Mouse (Mus musculus) embryonic facial prominence, embryonic 13.5 days (tissue): ENCODE measurements around the gene Bpifb1. TPM values are rescaled to one million over a fixed set of nuclear protein-coding genes. Genes with fewer than 3 reads are reported as not detected.
"Not testable (repeated sequence)": the region's sequence is repeated elsewhere in the genome, so short reads cannot be mapped to it uniquely, and the experiment has no call there.

Experiments
- ATAC-seq: fragments of 200-750 bp; cut with Nextera tagmentation; 2 replicates; pipeline ENCODE4 v1.8.0; 2017; ENCODE audit warnings: low read depth; ENCODE audit not compliant: insufficient number of reproducible peaks, insufficient read depth, low FRiP score, low TSS enrichment
- H3K27ac ChIP-seq: fragments of 300-500 bp; sonication (generic); 2 replicates; pipeline ENCODE4 v1.5.1; 2015; ENCODE audit warnings: moderate library complexity, mild to moderate bottlenecking, inconsistent platforms
- H3K27me3 ChIP-seq: fragments of 300-500 bp; sonication (generic); 2 replicates; pipeline ENCODE4 v1.6.1; 2015; ENCODE audit warnings: mild to moderate bottlenecking, inconsistent platforms
- H3K36me3 ChIP-seq: fragments of 300-500 bp; sonication (generic); 2 replicates; pipeline ENCODE4 v1.6.1; 2015; ENCODE audit warnings: mild to moderate bottlenecking, inconsistent platforms
- H3K4me1 ChIP-seq: fragments of 300-500 bp; sonication (generic); 2 replicates; pipeline ENCODE4 v1.6.1; 2015; ENCODE audit warnings: inconsistent platforms
- H3K4me2 ChIP-seq: fragments of 300-500 bp; sonication (generic); 2 replicates; pipeline ENCODE4 v1.6.1; 2015; ENCODE audit warnings: moderate library complexity, mild to moderate bottlenecking, inconsistent platforms
- H3K4me3 ChIP-seq: fragments of 300-500 bp; sonication (generic); 2 replicates; pipeline ENCODE4 v1.5.1; 2015; ENCODE audit warnings: mild to moderate bottlenecking, inconsistent platforms
- H3K9ac ChIP-seq: fragments of 300-500 bp; sonication (generic); 2 replicates; pipeline ENCODE4 v1.6.1; 2015; ENCODE audit warnings: mild to moderate bottlenecking, inconsistent platforms
- H3K9me3 ChIP-seq: fragments of 300-500 bp; sonication (generic); 2 replicates; pipeline ENCODE4 v1.6.1; 2016; ENCODE audit warnings: inconsistent platforms
- WGBS: fragments of 180-500 bp; shearing (Covaris S2); methylation state at CpG from one replicate; pipeline ENCODE4 v1.1.7; 2015; ENCODE audit warnings: mixed read lengths; 5-methylcytosine and 5-hydroxymethylcytosine counted together
- polyA plus RNA-seq: library from polyadenylated mRNA; unstranded; fragments of >200 nt; fragmentation: Nextera tagmentation; extraction: Ambion mirVana; gene quantifications from 2 replicates; pipeline ENCODE4 v1.2.1, GENCODE M21; 2015

Gene Bpifb1
- not detected in 2 replicates for polyA plus RNA-seq

- Histone ChIP-seq H3K27ac (no peak within 1 kb of the TSS), H3K9me3 (no peaks in the 10 kb centered on the region), H3K4me3 (no peak within 1 kb of the TSS), H3K4me1 (no peaks in the 10 kb centered on the region), H3K36me3 (no peaks in the 10 kb centered on the region), H3K27me3 (no peaks in the 10 kb centered on the region), H3K9ac (no peak within 1 kb of the TSS), H3K4me2 (no peak within 1 kb of the TSS)
- no peak for ATAC-seq
- 86% methylated on average over 11 of the region's 11 CpGs for WGBS
Observed at GRCm38 (mm10) chr2:154190546-154191258, at the start of gene Bpifb1. Bpifb1 (plus strand) TSS chr2:154190818.

DNA sequence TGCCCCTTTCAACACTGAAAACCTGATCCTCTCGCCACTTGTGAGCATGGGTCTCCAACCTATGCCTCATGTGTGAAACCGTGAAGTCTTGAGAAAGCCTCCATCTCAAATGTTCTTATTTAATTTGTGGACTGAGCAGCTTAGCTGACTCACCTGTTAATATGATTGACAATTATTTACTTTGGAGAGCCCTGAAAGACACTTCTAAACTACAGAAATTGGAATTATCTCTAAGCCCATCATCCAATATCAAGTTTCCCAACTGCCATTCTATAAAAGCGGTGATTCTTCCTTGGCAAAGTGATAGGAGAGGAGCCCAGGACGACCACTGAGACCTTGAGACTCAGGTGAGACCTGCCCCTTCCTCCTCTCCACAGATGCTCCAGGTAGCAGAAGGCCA lies 48.0 kb upstream of the Bpifb1 start, which contains the start of gene Bpifa1:
Bpifa1 (plus strand) TSS at position 301 of the 400 bp plus-strand sequence.
- H3K4me2 ChIP-seq: no peak within 1 kb of the TSS
- no peaks in the 10 kb centered on the region for H3K9me3 ChIP-seq
- WGBS: 74% methylated on average over 4 of the region's 4 CpGs
- H3K36me3 ChIP-seq: no peaks in the 10 kb centered on the region
- H3K4me1 ChIP-seq: no peaks in the 10 kb centered on the region
- H3K27ac ChIP-seq: no peak within 1 kb of the TSS
- no peak within 1 kb of the TSS for H3K9ac ChIP-seq
- no peaks in the 10 kb centered on the region for H3K27me3 ChIP-seq
- no peak within 1 kb of the TSS for H3K4me3 ChIP-seq
- ATAC-seq: no peak

DNA sequence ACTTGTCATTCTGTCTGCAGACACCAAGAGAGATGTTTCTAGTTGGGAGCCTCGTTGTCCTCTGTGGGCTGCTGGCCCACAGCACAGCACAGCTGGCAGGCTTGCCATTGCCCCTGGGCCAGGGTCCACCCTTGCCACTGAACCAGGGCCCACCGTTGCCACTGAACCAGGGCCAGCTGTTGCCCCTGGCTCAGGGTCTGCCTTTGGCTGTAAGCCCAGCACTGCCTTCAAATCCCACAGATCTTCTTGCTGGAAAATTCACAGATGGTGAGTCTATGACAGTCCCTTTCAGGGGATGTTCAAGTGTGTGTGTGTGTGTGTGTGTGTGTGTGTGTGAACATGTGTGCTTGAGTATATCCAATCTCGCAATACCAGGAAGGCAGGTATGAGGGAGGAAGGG lies 46.9 kb upstream of the Bpifb1 start:
- Histone ChIP-seq H3K36me3 (no peaks in the 10 kb centered on the region), H3K9ac (no peak overlapping the region), H3K9me3 (no peaks in the 10 kb centered on the region), H3K4me3 (no peak overlapping the region), H3K4me2 (no peak overlapping the region), H3K27ac (no peak overlapping the region), H3K27me3 (no peaks in the 10 kb centered on the region), H3K4me1 (no peaks in the 10 kb centered on the region)
- WGBS: 67% methylated on average over 3 of the region's 3 CpGs
- no peak for ATAC-seq

GRCm38 (mm10) chr2:154147496-154147895 lies 43.1 kb upstream of the Bpifb1 start:
- Histone ChIP-seq H3K4me3 (no peak overlapping the region), H3K4me1 (no peaks in the 10 kb centered on the region), H3K27me3 (no peaks in the 10 kb centered on the region), H3K36me3 (no peaks in the 10 kb centered on the region), H3K4me2 (no peak overlapping the region), H3K27ac (no peak overlapping the region), H3K9me3 (no peaks in the 10 kb centered on the region), H3K9ac (no peak overlapping the region)
- WGBS: 78% methylated on average over 4 of the region's 4 CpGs
- ATAC-seq: no peak

DNA sequence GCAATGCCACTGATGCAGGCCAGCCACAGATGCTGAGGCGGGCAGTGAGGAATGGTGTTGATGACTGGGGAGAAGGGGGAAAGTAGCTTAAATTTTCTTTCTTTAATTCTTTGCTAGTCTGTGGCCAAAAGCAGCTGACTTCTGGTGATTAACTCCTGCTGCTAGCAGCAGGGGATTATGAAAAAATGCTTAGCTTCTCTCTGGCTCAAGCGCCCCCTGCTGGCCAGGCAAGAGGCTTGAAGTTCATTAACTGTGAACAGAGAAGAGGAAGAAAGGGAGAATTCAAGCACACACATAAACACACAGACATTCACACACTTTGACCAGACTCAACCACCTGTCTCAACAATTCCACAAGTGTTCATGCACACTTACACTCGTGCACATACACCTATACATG lies 32.2 kb upstream of the Bpifb1 start:
- no peak for ATAC-seq
- 27% methylated on average over 3 of the region's 3 CpGs for WGBS
- Histone ChIP-seq H3K4me1 (no peaks in the 10 kb centered on the region), H3K4me3 (no peak overlapping the region), H3K9ac (no peak overlapping the region), H3K9me3 (no peaks in the 10 kb centered on the region), H3K27ac (no peak overlapping the region), H3K4me2 (no peak overlapping the region), H3K36me3 (no peaks in the 10 kb centered on the region), H3K27me3 (no peaks in the 10 kb centered on the region)

- Histone ChIP-seq H3K4me2 (no peak within 1 kb of the TSS), H3K9me3 (no peaks in the 10 kb centered on the region), H3K4me3 (no peak within 1 kb of the TSS), H3K9ac (no peak within 1 kb of the TSS), H3K4me1 (no peaks in the 10 kb centered on the region), H3K27me3 (no peaks in the 10 kb centered on the region), H3K27ac (no peak within 1 kb of the TSS), H3K36me3 (no peaks in the 10 kb centered on the region)
- ATAC-seq: no peak
- WGBS: 79% methylated on average over 8 of the region's 8 CpGs
Observed at GRCm38 (mm10) chr2:154162307-154162706, 28.3 kb upstream of the Bpifb1 start, which contains the start of gene Bpifa5. Bpifa5 (plus strand) TSS chr2:154162607.

- no peaks in the 10 kb centered on the region for H3K4me1 ChIP-seq
- H3K27ac ChIP-seq: no peak overlapping the region
- no peaks in the 10 kb centered on the region for H3K36me3 ChIP-seq
- no peak for ATAC-seq
- H3K4me3 ChIP-seq: no peak overlapping the region
- no peak overlapping the region for H3K4me2 ChIP-seq
- 85% methylated on average over 5 of the region's 5 CpGs for WGBS
- H3K9ac ChIP-seq: no peak overlapping the region
- no peaks in the 10 kb centered on the region for H3K9me3 ChIP-seq
- no peaks in the 10 kb centered on the region for H3K27me3 ChIP-seq
Observed at GRCm38 (mm10) chr2:154163306-154163705, 27.3 kb upstream of the Bpifb1 start.

DNA sequence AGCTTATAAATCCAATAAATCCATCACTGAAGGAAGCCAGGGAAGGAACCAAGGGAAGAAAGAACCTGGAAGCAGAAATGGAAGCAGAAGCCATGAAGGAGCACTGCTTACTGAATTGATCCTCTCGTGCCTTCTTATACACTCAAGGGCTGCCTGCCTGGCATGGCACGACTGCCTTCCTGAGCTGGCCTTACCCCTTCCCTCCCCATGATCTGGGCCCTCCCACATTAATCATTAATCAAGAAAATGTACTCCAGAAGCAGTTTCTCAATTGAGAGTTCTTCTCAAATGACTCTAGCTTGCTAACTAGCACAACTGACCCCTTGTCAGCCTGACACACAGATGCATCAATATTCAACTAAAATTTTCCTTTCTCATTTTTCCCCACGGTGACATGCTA lies 21.4 kb upstream of the Bpifb1 start:
- no peaks in the 10 kb centered on the region for H3K9me3 ChIP-seq
- no peak overlapping the region for H3K9ac ChIP-seq
- WGBS: 62% methylated on average over 3 of the region's 3 CpGs
- no peaks in the 10 kb centered on the region for H3K27me3 ChIP-seq
- H3K4me2 ChIP-seq: no peak overlapping the region
- no peaks in the 10 kb centered on the region for H3K36me3 ChIP-seq
- no peak overlapping the region for H3K27ac ChIP-seq
- H3K4me3 ChIP-seq: no peak overlapping the region
- no peak for ATAC-seq
- H3K4me1 ChIP-seq: no peaks in the 10 kb centered on the region

GRCm38 (mm10) chr2:154171621-154172020 lies 19.0 kb upstream of the Bpifb1 start:
- ATAC-seq: no peak
- no peaks in the 10 kb centered on the region for H3K9me3 ChIP-seq
- H3K4me3 ChIP-seq: no peak overlapping the region
- H3K36me3 ChIP-seq: no peaks in the 10 kb centered on the region
- no peaks in the 10 kb centered on the region for H3K4me1 ChIP-seq
- H3K27me3 ChIP-seq: no peaks in the 10 kb centered on the region
- H3K9ac ChIP-seq: no peak overlapping the region
- WGBS: 72% methylated on average over 6 of the region's 6 CpGs
- no peak overlapping the region for H3K27ac ChIP-seq
- no peak overlapping the region for H3K4me2 ChIP-seq

DNA sequence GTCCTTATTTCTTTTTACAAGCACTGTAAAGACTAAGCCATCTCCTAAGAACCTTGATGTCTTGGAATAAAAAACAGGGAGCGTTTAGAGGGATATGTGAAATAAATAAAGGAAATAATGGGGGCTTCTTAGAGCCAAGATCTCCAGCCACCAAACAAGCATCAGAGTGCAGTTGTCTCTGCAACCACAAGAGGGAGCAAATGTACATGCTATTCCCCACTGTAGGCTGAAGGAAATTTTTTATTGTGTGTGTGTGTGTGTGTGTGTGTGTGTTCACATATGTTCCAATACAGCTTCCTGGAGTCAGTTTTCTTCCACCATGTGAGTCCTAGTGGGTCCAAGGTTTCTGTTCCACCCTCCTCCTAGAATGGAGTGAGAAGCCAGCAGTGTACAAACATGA lies 17.3 kb upstream of the Bpifb1 start:
- Histone ChIP-seq H3K4me2 (no peak overlapping the region), H3K4me3 (no peak overlapping the region), H3K27me3 (no peaks in the 10 kb centered on the region), H3K36me3 (no peaks in the 10 kb centered on the region), H3K9me3 (no peaks in the 10 kb centered on the region), H3K9ac (no peak overlapping the region), H3K27ac (no peak overlapping the region), H3K4me1 (no peaks in the 10 kb centered on the region)
- no peak for ATAC-seq
- WGBS: 45% methylated on average over 1 of the region's 1 CpGs

DNA sequence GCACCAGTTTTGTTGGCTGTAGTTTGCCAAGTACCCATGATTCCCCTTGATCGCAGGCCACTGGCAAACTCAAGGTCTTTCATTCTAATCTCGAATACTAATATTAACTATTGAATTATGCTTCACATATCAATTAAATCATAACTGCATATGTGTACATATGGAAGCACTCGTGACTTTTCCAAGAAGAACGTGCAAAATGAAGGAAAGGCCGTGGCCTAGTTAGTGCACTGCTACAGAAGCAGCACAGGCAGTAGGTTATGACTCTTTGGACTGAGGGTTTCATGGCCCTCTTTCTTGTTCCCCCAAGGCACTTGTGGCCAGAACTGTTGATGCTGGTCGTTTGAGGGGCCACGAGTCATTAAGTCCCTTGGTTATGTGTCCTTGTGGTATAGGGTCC lies 8.7 kb upstream of the Bpifb1 start:
- not testable (repeated sequence) for H3K9ac ChIP-seq, H3K9me3 ChIP-seq, H3K4me3 ChIP-seq, H3K4me1 ChIP-seq, ATAC-seq, H3K36me3 ChIP-seq, H3K27me3 ChIP-seq, H3K4me2 ChIP-seq, H3K27ac ChIP-seq
- WGBS: 85% methylated on average over 7 of the region's 7 CpGs

DNA sequence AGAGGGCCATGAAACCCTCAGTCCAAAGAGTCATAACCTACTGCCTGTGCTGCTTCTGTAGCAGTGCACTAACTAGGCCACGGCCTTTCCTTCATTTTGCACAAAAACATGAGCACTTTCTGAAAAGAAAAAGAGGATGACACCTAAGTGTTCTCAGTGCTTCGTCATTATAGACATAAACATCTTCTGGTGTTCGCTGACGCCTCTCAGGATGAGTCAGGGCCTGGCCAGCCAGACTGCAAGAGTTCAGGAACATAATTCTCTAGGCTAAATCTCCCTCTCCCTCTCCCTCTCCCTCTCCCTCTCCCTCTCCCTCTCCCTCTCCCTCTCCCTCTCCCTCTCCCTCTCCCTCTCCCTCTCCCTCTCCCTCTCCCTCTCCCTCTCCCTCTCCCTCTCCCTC lies 7.6 kb upstream of the Bpifb1 start:
- H3K4me1 ChIP-seq, ATAC-seq, H3K9ac ChIP-seq, H3K27ac ChIP-seq, H3K4me2 ChIP-seq, H3K36me3 ChIP-seq, H3K27me3 ChIP-seq, H3K9me3 ChIP-seq, H3K4me3 ChIP-seq: not testable (repeated sequence)
- WGBS: 88% methylated on average over 4 of the region's 4 CpGs
